Mouse (Mus musculus) stomach, embryonic 16.5 days (tissue): Measurements from ENCODE around the gene Zfp61. TPM values are rescaled to one million over a fixed set of nuclear protein-coding genes. Genes with fewer than 3 reads are reported as not detected.
"Not testable (repeated sequence)": the region's sequence is repeated elsewhere in the genome, so short reads cannot be mapped to it uniquely, and the experiment has no call there.

ENCODE experiments used
- ATAC-seq: fragments of 200-750 bp; cut with Nextera tagmentation; 2 replicates; pipeline ENCODE4 v1.8.0; 2017; ENCODE audit warnings: moderate number of reproducible peaks, moderate TSS enrichment; ENCODE audit not compliant: insufficient read depth, low FRiP score
- H3K27ac ChIP-seq: fragments of 300-500 bp; sonication (generic); 2 replicates; pipeline ENCODE4 v1.5.1; 2014; ENCODE audit warnings: low read length
- H3K27me3 ChIP-seq: fragments of 300-500 bp; sonication (generic); 2 replicates; pipeline ENCODE4 v1.6.1; 2014; ENCODE audit warnings: low read length, control low read depth, mixed read lengths; ENCODE audit not compliant: control insufficient read depth, insufficient read depth
- H3K36me3 ChIP-seq: fragments of 300-500 bp; sonication (generic); 2 replicates; pipeline ENCODE4 v1.6.1; 2014; ENCODE audit warnings: low read length; ENCODE audit not compliant: control insufficient read depth, insufficient read depth
- H3K4me1 ChIP-seq: fragments of 300-500 bp; sonication (generic); 2 replicates; pipeline ENCODE4 v1.6.1; 2014; ENCODE audit warnings: low read length, control low read depth, mixed read lengths; ENCODE audit not compliant: control insufficient read depth, insufficient read depth
- H3K4me2 ChIP-seq: fragments of 300-500 bp; sonication (generic); 2 replicates; pipeline ENCODE4 v1.6.1; 2014; ENCODE audit warnings: low read depth, low read length, mixed read lengths
- H3K4me3 ChIP-seq: fragments of 300-500 bp; sonication (generic); replicated peaks from 2 replicates; pipeline ENCODE4 v1.5.1; 2014; ENCODE audit warnings: mild to moderate bottlenecking, low read length
- H3K9ac ChIP-seq: fragments of 300-500 bp; sonication (generic); 2 replicates; pipeline ENCODE4 v1.6.1; 2014; ENCODE audit warnings: low read length
- H3K9me3 ChIP-seq: fragments of 300-500 bp; sonication (generic); replicated peaks from 2 replicates; pipeline ENCODE4 v1.6.1; 2016; ENCODE audit warnings: low read length, control low read depth; ENCODE audit not compliant: control insufficient read depth
- WGBS: fragments of 180-500 bp; shearing (Covaris S2); extraction: QIAGEN DNeasy Blood & Tissue Kit; methylation state at CpG from one replicate; pipeline ENCODE4 v1.1.7; 2014; 5-methylcytosine and 5-hydroxymethylcytosine counted together
- polyA plus RNA-seq: library from polyadenylated mRNA; unstranded; fragments of >200 nt; fragmentation: Nextera tagmentation; extraction: Ambion mirVana; gene quantifications from 2 replicates; pipeline ENCODE4 v1.2.1, GENCODE M21; 2015

Gene Zfp61
- polyA plus RNA-seq, 1 experiment from 2014 or later, result 31.4 TPM

DNA sequence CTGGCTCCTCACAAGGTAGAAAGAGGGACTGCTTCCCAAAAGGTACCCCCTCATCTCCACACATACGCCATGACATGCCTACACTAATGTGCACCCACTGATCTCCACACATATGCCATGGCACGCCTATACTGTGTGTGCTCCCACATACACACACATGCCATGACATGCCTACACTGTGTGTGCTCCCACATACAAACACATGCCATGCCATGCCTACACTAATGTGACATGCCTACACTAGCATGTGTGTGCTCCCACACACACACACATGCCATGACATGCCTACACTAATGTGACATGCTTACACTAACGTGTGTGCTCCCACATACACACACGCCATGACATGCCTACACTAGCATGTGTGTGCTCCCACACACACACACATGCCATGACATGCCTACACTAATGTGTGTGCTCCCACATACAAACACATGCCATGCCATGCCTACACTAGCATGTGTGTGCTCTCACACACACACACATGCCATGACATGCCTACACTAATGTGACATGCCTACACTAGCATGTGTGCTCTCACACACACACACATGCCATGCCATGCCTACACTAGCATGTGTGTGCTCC is 10.8 kb downstream of the Zfp61 start:
- no peaks in the 10 kb centered on the region for H3K27me3 ChIP-seq
- no peak overlapping the region for H3K9ac ChIP-seq
- ATAC-seq, result no peak
- no peaks in the 10 kb centered on the region; the same call in 1 of the 2 replicates for H3K9me3 ChIP-seq
- no peaks in the 10 kb centered on the region for H3K4me1 ChIP-seq
- no peak overlapping the region for H3K4me3 ChIP-seq
- 92% methylated on average over 4 of the region's 4 CpGs for WGBS
- H3K4me2 ChIP-seq, result no peak overlapping the region
- no peak overlapping the region for H3K27ac ChIP-seq
- H3K36me3 ChIP-seq, result peaks cover 46% of the 10 kb centered on the region

DNA sequence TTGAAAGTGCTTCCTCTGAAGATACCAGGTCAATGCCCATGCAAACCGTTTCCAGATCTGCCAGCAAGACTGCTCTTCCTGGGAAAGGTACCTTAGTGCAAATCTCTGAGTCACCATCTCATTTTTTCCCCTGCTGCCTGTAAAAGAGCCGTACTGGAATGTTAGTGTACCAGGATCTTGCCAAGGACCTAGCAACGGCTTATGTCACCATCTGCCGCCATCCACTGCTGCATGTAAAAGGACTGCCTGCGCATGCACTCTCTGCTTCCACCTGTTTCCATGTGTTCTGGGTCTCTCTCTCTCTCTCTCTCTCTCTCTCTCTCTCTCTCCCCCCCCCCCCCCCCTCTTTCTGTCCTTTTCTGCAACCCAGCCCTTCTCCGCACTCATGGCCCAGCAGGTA is 12.5 kb downstream of the Zfp61 start:
- Histone ChIP-seq H3K27ac (no peak overlapping the region), H3K36me3 (peaks cover 35% of the 10 kb centered on the region), H3K4me3 (no peak overlapping the region), H3K9ac (no peak overlapping the region), H3K4me1 (no peaks in the 10 kb centered on the region), H3K4me2 (no peak overlapping the region), H3K9me3 (no peaks in the 10 kb centered on the region; the same call in 1 of the 2 replicates), H3K27me3 (no peaks in the 10 kb centered on the region)
- 83% methylated on average over 6 of the region's 6 CpGs for WGBS
- no peak for ATAC-seq

DNA sequence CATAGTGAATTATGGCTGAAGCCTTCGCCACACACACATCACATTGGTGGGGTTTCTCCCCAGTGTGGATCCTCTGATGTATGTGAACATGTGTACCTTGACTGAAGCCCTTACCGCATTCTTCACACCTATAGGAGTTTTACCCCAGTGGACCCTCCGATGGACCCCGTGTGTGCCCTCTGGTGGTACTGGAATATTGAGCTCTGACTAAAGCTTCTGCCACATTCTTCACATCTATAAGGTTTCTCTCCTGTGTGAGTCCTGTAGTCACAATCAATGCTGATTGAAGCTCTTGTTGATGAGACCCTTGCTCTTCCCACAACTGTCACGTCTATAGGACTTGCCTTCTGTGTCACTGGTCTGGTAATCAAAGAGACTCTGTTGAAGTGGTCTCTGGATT is 13.4 kb downstream of the Zfp61 start:
- no peaks in the 10 kb centered on the region for H3K4me1 ChIP-seq
- no peak overlapping the region for H3K9ac ChIP-seq
- WGBS, result 83% methylated on average over 5 of the region's 5 CpGs
- ATAC-seq, result no peak
- H3K9me3 ChIP-seq, result no peaks in the 10 kb centered on the region; the same call in 1 of the 2 replicates
- H3K4me2 ChIP-seq, result no peak overlapping the region
- H3K27ac ChIP-seq, result no peak overlapping the region
- no peaks in the 10 kb centered on the region for H3K27me3 ChIP-seq
- no peak overlapping the region for H3K4me3 ChIP-seq
- H3K36me3 ChIP-seq, result peaks cover 30% of the 10 kb centered on the region

DNA sequence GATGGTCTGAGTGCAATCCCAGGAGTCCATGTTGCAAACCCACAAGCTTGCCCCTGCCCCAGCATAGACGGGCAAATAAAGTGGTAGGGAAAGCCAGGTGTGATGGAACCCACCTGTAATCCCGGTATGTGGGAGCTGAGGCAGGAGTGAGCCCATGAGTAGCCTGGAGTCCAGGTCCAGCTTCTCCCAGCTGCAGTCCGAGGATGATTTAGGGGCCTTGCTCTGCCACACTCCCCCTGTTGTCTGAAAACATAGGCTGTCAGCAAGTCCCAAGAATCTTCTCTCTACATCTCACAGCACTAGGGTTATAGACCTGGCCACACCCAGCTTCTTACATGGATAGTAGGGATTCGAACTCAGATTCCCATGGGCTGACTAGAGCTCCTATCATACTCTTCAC is 14.1 kb downstream of the Zfp61 start:
- ATAC-seq, result no peak
- Histone ChIP-seq H3K27ac (no peak overlapping the region), H3K4me2 (no peak overlapping the region), H3K9me3 (no peaks in the 10 kb centered on the region), H3K4me1 (no peaks in the 10 kb centered on the region), H3K4me3 (no peak overlapping the region), H3K9ac (no peak overlapping the region), H3K27me3 (no peaks in the 10 kb centered on the region), H3K36me3 (peaks cover 22% of the 10 kb centered on the region)
- WGBS, result 82% methylated on average over 4 of the region's 4 CpGs

DNA sequence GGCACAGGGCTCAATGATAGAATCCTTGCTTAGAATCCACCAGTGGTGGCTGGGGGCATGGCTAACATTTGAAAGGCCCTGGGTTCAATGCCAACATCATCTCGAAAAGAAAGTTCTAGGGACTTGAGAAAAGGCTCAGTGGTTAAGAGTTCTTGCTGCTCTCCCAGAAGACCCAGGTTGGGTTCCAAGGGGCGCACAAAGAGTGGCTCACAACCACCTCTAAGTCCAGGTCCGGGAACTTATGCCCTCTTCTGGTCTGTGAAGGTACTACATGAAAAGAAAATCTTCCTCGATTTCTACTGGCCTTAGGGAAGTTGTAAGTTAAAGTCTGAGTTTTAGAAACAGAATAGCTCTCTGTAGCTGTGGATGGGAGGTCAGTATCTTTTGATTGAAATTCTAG is 14.9 kb downstream of the Zfp61 start:
- Histone ChIP-seq H3K36me3 (peaks cover 14% of the 10 kb centered on the region), H3K27me3 (no peaks in the 10 kb centered on the region), H3K9ac (no peak overlapping the region), H3K9me3 (no peaks in the 10 kb centered on the region), H3K4me1 (no peaks in the 10 kb centered on the region), H3K4me2 (no peak overlapping the region), H3K4me3 (no peak overlapping the region), H3K27ac (no peak overlapping the region)
- no peak for ATAC-seq
- 50% methylated on average over 4 of the region's 4 CpGs for WGBS

DNA sequence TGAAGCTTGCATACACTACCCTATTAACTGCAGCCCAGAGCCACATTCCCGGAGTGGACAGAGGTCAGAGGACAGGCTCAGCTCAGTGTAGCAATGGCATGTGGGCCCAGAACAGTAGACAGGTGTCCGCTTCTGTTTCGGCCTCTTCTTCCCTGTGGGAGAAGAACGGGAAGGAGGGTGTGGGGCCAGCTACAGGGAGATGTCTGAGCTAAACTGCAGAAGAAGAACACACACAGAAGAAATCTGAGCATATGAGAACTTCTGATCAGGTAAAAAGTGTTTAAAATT is 20.2 kb downstream of the Zfp61 start:
- Histone ChIP-seq H3K9ac (no peak overlapping the region), H3K27me3 (no peaks in the 10 kb centered on the region), H3K27ac (no peak overlapping the region), H3K4me2 (no peak overlapping the region), H3K4me3 (no peak overlapping the region), H3K9me3 (no peaks in the 10 kb centered on the region), H3K4me1 (no peaks in the 10 kb centered on the region), H3K36me3 (no peaks in the 10 kb centered on the region)
- ATAC-seq, result no peak
- WGBS, result 38% methylated on average over 4 of the region's 4 CpGs

DNA sequence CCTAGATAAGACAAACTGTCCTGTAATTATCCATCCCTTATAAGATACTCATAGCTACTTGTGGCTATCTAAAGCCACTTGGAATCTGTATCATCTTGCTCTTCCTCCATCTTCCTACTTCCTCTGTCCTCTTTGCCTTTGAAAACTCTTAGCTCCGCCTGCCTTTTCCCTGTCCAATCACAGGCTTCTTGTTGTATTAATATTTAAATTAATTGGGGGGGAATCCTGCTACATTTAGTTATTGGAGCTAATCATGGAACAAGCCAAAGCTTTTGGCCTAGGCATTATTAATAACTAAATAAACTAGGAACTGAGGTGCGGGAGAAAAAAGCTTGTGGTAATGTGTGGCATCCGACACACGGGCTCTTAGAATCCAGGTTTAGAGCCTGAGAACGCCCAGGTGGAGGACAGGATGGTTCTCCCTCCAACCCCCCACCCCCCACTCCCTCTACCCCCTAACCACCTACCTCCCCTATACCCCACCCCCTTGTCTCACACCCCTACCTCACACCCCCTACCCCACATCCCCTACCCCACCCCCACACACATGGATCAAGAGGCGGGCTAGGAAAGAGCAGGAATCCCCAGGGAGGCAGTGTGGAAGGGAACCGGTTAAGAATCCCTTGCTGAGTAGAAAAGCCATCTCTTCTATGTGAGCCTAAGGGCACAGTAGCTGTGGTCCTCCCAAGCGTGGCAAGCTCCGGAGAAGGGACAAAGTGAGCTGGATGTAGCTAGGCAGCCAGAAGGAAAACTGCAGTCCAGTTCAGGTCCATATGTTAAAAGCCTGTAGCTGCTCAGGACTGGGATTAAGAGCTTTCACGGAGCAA is 20.8 kb downstream of the Zfp61 start:
- H3K27me3 ChIP-seq, result no peaks in the 10 kb centered on the region
- H3K4me3 ChIP-seq, result no peak overlapping the region
- no peak for ATAC-seq
- H3K4me2 ChIP-seq, result no peak overlapping the region
- 0 out of 2 replicates have a peak, but pooled peaks cover under 1% of the 10 kb centered on the region for H3K36me3 ChIP-seq
- no peaks in the 10 kb centered on the region for H3K9me3 ChIP-seq
- WGBS, result 54% methylated on average over 10 of the region's 10 CpGs
- H3K9ac ChIP-seq, result no peak overlapping the region
- no peaks in the 10 kb centered on the region for H3K4me1 ChIP-seq
- no peak overlapping the region for H3K27ac ChIP-seq

DNA sequence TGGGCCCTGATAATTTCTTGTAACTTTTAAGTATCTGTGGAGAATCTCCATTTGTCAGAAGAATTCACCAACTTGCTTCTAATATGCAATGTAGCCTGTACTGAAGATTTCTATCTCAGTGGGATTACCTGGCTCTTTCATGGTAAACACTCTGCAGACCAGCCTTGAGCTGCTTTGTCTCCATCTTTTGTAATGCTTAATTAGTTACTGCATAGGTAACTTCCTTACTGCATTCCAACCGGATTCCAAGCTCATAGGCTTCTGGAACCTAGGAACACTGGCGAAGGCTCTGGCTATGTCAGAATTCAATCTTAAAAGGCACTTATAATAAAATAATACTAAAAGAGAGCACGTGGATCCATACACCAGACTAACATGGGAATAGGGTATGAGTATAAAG is 22.3 kb downstream of the Zfp61 start:
- not testable (repeated sequence) for H3K4me3 ChIP-seq, H3K9ac ChIP-seq, H3K27ac ChIP-seq, ATAC-seq, H3K36me3 ChIP-seq, H3K4me2 ChIP-seq, H3K27me3 ChIP-seq, H3K9me3 ChIP-seq, H3K4me1 ChIP-seq
- WGBS, result 85% methylated on average over 3 of the region's 3 CpGs

DNA sequence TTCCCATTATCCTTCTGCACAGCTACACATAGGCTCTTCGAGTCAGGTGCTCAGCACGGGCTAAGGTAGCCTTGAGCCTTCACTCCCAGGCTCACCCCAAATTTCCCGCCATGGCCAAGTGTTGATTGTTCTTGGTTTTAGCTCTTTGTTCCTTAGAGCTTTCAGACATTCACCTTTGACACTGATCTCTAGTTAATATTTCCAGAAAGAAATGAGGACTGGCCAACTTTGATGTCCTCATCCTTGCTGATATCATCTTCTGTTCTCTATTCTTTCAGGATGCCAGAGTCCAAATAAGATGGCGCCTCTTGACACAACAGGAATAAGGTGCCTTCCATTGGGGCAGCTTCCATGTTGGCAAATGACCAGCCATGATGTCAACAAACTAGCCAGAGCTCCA is 26.6 kb downstream of the Zfp61 start:
- Histone ChIP-seq H3K4me1 (peaks cover 4% of the 10 kb centered on the region), H3K4me3 (no peak overlapping the region), H3K36me3 (peaks cover 7% of the 10 kb centered on the region), H3K9me3 (no peaks in the 10 kb centered on the region), H3K27me3 (no peaks in the 10 kb centered on the region), H3K9ac (no peak overlapping the region), H3K4me2 (no peak overlapping the region), H3K27ac (no peak overlapping the region)
- no peak for ATAC-seq
- 95% methylated on average over 4 of the region's 4 CpGs for WGBS
